Mouse (Mus musculus): ENCODE data around the gene Pdxk. TPM values are rescaled to one million over a fixed set of nuclear protein-coding genes. Genes with fewer than 3 reads are reported as not detected.

Gene Pdxk
- polyA plus RNA-seq, 1 experiment from 2014 or later, result 30.0 TPM

GRCm38 (mm10) chr10:78396625-78396885, 68.2 kb downstream of the Pdxk start:
- H3K4me1 ChIP-seq (replicated peaks; ENCODE audit: control insufficient read depth, insufficient read depth, low read length), result peaks cover 9% of the 10 kb centered on the region; the same call in 1 of the 2 replicates
- H3K4me3 ChIP-seq (replicated peaks; ENCODE audit: low read length), result no peak overlapping the region
- H3K4me2 ChIP-seq (replicated peaks), result peak overlapping the region; percentile 29
- H3K36me3 ChIP-seq (replicated peaks; ENCODE audit: control insufficient read depth, insufficient read depth), result peaks cover 26% of the 10 kb centered on the region
- H3K27ac ChIP-seq, result no peak overlapping the region
- DNase-seq (ENCODE audit: low spot score) (no peak), ATAC-seq (ENCODE audit: low FRiP score) (peak; percentile 48)
- H3K9me3 ChIP-seq (ENCODE audit: control insufficient read depth, low read length), result no peaks in the 10 kb centered on the region
- H3K9ac ChIP-seq, result no peak overlapping the region
- 44% methylated on average over 4 of the region's 4 CpGs for WGBS
- H3K27me3 ChIP-seq (ENCODE audit: control insufficient read depth, insufficient read depth, low read length), result peaks cover 10% of the 10 kb centered on the region

- Histone ChIP-seq H3K9me3 (ENCODE audit: control insufficient read depth, low read length) (no peaks in the 10 kb centered on the region), H3K27ac (peak overlapping the region; percentile 58; the same call in 1 of the 2 replicates), H3K36me3 (replicated peaks; ENCODE audit: control insufficient read depth, insufficient read depth) (peaks cover 20% of the 10 kb centered on the region), H3K4me3 (replicated peaks; ENCODE audit: low read length) (no peak overlapping the region), H3K4me2 (replicated peaks) (peak overlapping the region; percentile 33), H3K27me3 (ENCODE audit: control insufficient read depth, insufficient read depth, low read length) (peaks cover 15% of the 10 kb centered on the region), H3K4me1 (replicated peaks; ENCODE audit: control insufficient read depth, insufficient read depth, low read length) (peaks cover 9% of the 10 kb centered on the region; the same call in 1 of the 2 replicates), H3K9ac (no peak overlapping the region)
- ATAC-seq (ENCODE audit: low FRiP score), result peak; percentile 88
- 4% methylated on average over 17 of the region's 17 CpGs for WGBS
- peak; percentile 99 for DNase-seq (ENCODE audit: low spot score)
Measured at GRCm38 (mm10) chr10:78395819-78396624, 68.8 kb downstream of the Pdxk start.

- ATAC-seq (ENCODE audit: low FRiP score), result peak; percentile 10; the same call in 1 of the 2 replicates
- Histone ChIP-seq H3K27ac (peak overlapping the region; percentile 58; the same call in 1 of the 2 replicates), H3K27me3 (ENCODE audit: control insufficient read depth, insufficient read depth, low read length) (peaks cover 21% of the 10 kb centered on the region), H3K9ac (no peak overlapping the region), H3K9me3 (ENCODE audit: control insufficient read depth, low read length) (no peaks in the 10 kb centered on the region), H3K36me3 (replicated peaks; ENCODE audit: control insufficient read depth, insufficient read depth) (peaks cover 14% of the 10 kb centered on the region), H3K4me3 (replicated peaks; ENCODE audit: low read length) (no peak overlapping the region), H3K4me1 (replicated peaks; ENCODE audit: control insufficient read depth, insufficient read depth, low read length) (peaks cover 9% of the 10 kb centered on the region; the same call in 1 of the 2 replicates), H3K4me2 (replicated peaks) (no peak overlapping the region)
- no peak for DNase-seq (ENCODE audit: low spot score)
- WGBS, result 74% methylated on average over 3 of the region's 3 CpGs
Measured at GRCm38 (mm10) chr10:78395377-78395776, 69.4 kb downstream of the Pdxk start.

GRCm38 (mm10) chr10:78392072-78392471, 72.7 kb downstream of the Pdxk start:
- no peak for ATAC-seq (ENCODE audit: low FRiP score)
- Histone ChIP-seq H3K4me3 (replicated peaks; ENCODE audit: low read length) (no peak overlapping the region), H3K36me3 (replicated peaks; ENCODE audit: control insufficient read depth, insufficient read depth) (no peaks in the 10 kb centered on the region), H3K27me3 (ENCODE audit: control insufficient read depth, insufficient read depth, low read length) (peaks cover 23% of the 10 kb centered on the region), H3K4me1 (replicated peaks; ENCODE audit: control insufficient read depth, insufficient read depth, low read length) (peaks cover 11% of the 10 kb centered on the region; the same call in 1 of the 2 replicates), H3K27ac (no peak overlapping the region), H3K4me2 (replicated peaks) (no peak overlapping the region), H3K9me3 (ENCODE audit: control insufficient read depth, low read length) (no peaks in the 10 kb centered on the region), H3K9ac (no peak overlapping the region)
- peak; percentile 80 for DNase-seq (ENCODE audit: low spot score)
- 2% methylated on average over 18 of the region's 18 CpGs for WGBS

- ATAC-seq (ENCODE audit: low FRiP score), result no peak
- Histone ChIP-seq H3K4me3 (replicated peaks; ENCODE audit: low read length) (no peak overlapping the region), H3K9ac (no peak overlapping the region), H3K9me3 (ENCODE audit: control insufficient read depth, low read length) (no peaks in the 10 kb centered on the region), H3K4me2 (replicated peaks) (no peak overlapping the region), H3K27ac (no peak overlapping the region), H3K27me3 (ENCODE audit: control insufficient read depth, insufficient read depth, low read length) (peaks cover 23% of the 10 kb centered on the region), H3K36me3 (replicated peaks; ENCODE audit: control insufficient read depth, insufficient read depth) (no peaks in the 10 kb centered on the region), H3K4me1 (replicated peaks; ENCODE audit: control insufficient read depth, insufficient read depth, low read length) (peaks cover 6% of the 10 kb centered on the region; the same call in 1 of the 2 replicates)
- 17% methylated on average over 4 of the region's 4 CpGs for WGBS
- DNase-seq (ENCODE audit: low spot score), result no peak
Measured at GRCm38 (mm10) chr10:78390982-78391470, 73.7 kb downstream of the Pdxk start.

GRCm38 (mm10) chr10:78388216-78388980, 76.4 kb downstream of the Pdxk start:
- no peak overlapping the region for H3K9ac ChIP-seq
- WGBS, result 65% methylated on average over 20 of the region's 20 CpGs
- H3K9me3 ChIP-seq (ENCODE audit: control insufficient read depth, low read length), result no peaks in the 10 kb centered on the region
- H3K4me3 ChIP-seq (replicated peaks; ENCODE audit: low read length), result no peak overlapping the region
- H3K36me3 ChIP-seq (replicated peaks; ENCODE audit: control insufficient read depth, insufficient read depth), result no peaks in the 10 kb centered on the region
- ATAC-seq (ENCODE audit: low FRiP score) (no peak), DNase-seq (ENCODE audit: low spot score) (no peak)
- no peak overlapping the region for H3K4me2 ChIP-seq (replicated peaks)
- H3K27me3 ChIP-seq (ENCODE audit: control insufficient read depth, insufficient read depth, low read length), result peaks cover 23% of the 10 kb centered on the region
- H3K4me1 ChIP-seq (replicated peaks; ENCODE audit: control insufficient read depth, insufficient read depth, low read length), result 0 out of 2 replicates have a peak, but pooled peaks cover 3% of the 10 kb centered on the region
- H3K27ac ChIP-seq, result no peak overlapping the region

Small RNAs within 50 kb of the gene (microRNA-seq; reads per million reads assigned to microRNA genes)
- not detected for gene Mir6410
- 1.5 reads per million for gene Mir6907
- gene Mir6908, result 0.81 reads per million

Other genes with a start within 250 kb of the Pdxk start
- 35.5 and 39.7 TPM in 2 replicates for gene Trappc10, start 220.3 kb downstream of the Pdxk start, polyA plus RNA-seq (2014; fragmentation: Nextera tagmentation; extraction: Ambion mirVana)
- gene Agpat3, start 112.5 kb downstream of the Pdxk start, polyA plus RNA-seq (2014; fragmentation: Nextera tagmentation; extraction: Ambion mirVana), result 80.3 and 81.5 TPM in 2 replicates
- 324 and 336 TPM in 2 replicates for gene Rrp1, start 51.9 kb downstream of the Pdxk start, polyA plus RNA-seq (2014; fragmentation: Nextera tagmentation; extraction: Ambion mirVana)
- gene Cstb, start 39.3 kb downstream of the Pdxk start, polyA plus RNA-seq (2014; fragmentation: Nextera tagmentation; extraction: Ambion mirVana), result 97.3 and 119 TPM in 2 replicates
- gene Olfr1358, start 52.5 kb upstream of the Pdxk start, polyA plus RNA-seq (2014; fragmentation: Nextera tagmentation; extraction: Ambion mirVana), result not detected in 2 replicates
- 42.7 and 46.0 TPM in 2 replicates for gene Ilvbl, start 109.4 kb upstream of the Pdxk start, polyA plus RNA-seq (2014; fragmentation: Nextera tagmentation; extraction: Ambion mirVana)
- 3.6 and 4.2 TPM in 2 replicates for gene Syde1, start 127.0 kb upstream of the Pdxk start, polyA plus RNA-seq (2014; fragmentation: Nextera tagmentation; extraction: Ambion mirVana)
- gene Olfr1357, start 153.1 kb upstream of the Pdxk start, polyA plus RNA-seq (2014; fragmentation: Nextera tagmentation; extraction: Ambion mirVana), result not detected in 2 replicates

Data from hindbrain, embryonic 14.5 days (tissue).